Mouse (Mus musculus): ENCODE measurements around the gene Armc12. TPM values are rescaled to one million over a fixed set of nuclear protein-coding genes. Genes with fewer than 3 reads are reported as not detected.

The Armc12 gene
- polyA plus RNA-seq, 1 experiment from 2014 or later, result not detected

- WGBS, result 78% methylated on average over 3 of the region's 3 CpGs
- Histone ChIP-seq H3K4me2 (replicated peaks; ENCODE audit: low read depth) (no peak overlapping the region), H3K27ac (ENCODE audit: low read depth, low read length) (no peak overlapping the region), H3K9ac (ENCODE audit: low read depth, low read length) (no peak overlapping the region), H3K4me3 (ENCODE audit: low read depth, low read length) (no peak overlapping the region), H3K4me1 (replicated peaks; ENCODE audit: control insufficient read depth, insufficient read depth, low read length) (0 out of 2 replicates have a peak, but pooled peaks cover 4% of the 10 kb centered on the region), H3K36me3 (ENCODE audit: control insufficient read depth, insufficient read depth) (no peaks in the 10 kb centered on the region), H3K27me3 (replicated peaks; ENCODE audit: control insufficient read depth, insufficient read depth, low read length) (no peaks in the 10 kb centered on the region), H3K9me3 (ENCODE audit: control insufficient read depth) (no peaks in the 10 kb centered on the region)
- no peak for ATAC-seq
- TF ChIP-seq CTCF (IDR thresholded peaks at IDR 0.05; ENCODE audit: low read depth), result no peak
Measured at GRCm38 (mm10) chr17:28571868-28572267, 41.3 kb downstream of the Armc12 start.

GRCm38 (mm10) chr17:28572521-28572920 lies 41.9 kb downstream of the Armc12 start:
- Histone ChIP-seq H3K27me3 (replicated peaks; ENCODE audit: control insufficient read depth, insufficient read depth, low read length) (no peaks in the 10 kb centered on the region), H3K27ac (ENCODE audit: low read depth, low read length) (no peak overlapping the region), H3K9me3 (ENCODE audit: control insufficient read depth) (no peaks in the 10 kb centered on the region), H3K4me1 (replicated peaks; ENCODE audit: control insufficient read depth, insufficient read depth, low read length) (0 out of 2 replicates have a peak, but pooled peaks cover 4% of the 10 kb centered on the region), H3K36me3 (ENCODE audit: control insufficient read depth, insufficient read depth) (no peaks in the 10 kb centered on the region), H3K4me3 (ENCODE audit: low read depth, low read length) (no peak overlapping the region), H3K9ac (ENCODE audit: low read depth, low read length) (no peak overlapping the region), H3K4me2 (replicated peaks; ENCODE audit: low read depth) (no peak overlapping the region)
- WGBS, result 83% methylated on average over 7 of the region's 7 CpGs
- no peak for ATAC-seq
- no peak for TF ChIP-seq CTCF (IDR thresholded peaks at IDR 0.05; ENCODE audit: low read depth)

GRCm38 (mm10) chr17:28572941-28573340 lies 42.3 kb downstream of the Armc12 start:
- Histone ChIP-seq H3K4me1 (replicated peaks; ENCODE audit: control insufficient read depth, insufficient read depth, low read length) (0 out of 2 replicates have a peak, but pooled peaks cover 4% of the 10 kb centered on the region), H3K4me3 (ENCODE audit: low read depth, low read length) (no peak overlapping the region), H3K9ac (ENCODE audit: low read depth, low read length) (no peak overlapping the region), H3K27me3 (replicated peaks; ENCODE audit: control insufficient read depth, insufficient read depth, low read length) (no peaks in the 10 kb centered on the region), H3K36me3 (ENCODE audit: control insufficient read depth, insufficient read depth) (no peaks in the 10 kb centered on the region), H3K4me2 (replicated peaks; ENCODE audit: low read depth) (no peak overlapping the region), H3K9me3 (ENCODE audit: control insufficient read depth) (no peaks in the 10 kb centered on the region), H3K27ac (ENCODE audit: low read depth, low read length) (no peak overlapping the region)
- no peak for ATAC-seq
- no peak for TF ChIP-seq CTCF (IDR thresholded peaks at IDR 0.05; ENCODE audit: low read depth)
- WGBS, result 85% methylated on average over 6 of the region's 6 CpGs

GRCm38 (mm10) chr17:28575244-28576125 lies 44.9 kb downstream of the Armc12 start, which contains the start of gene Lhfpl5:
Gene Lhfpl5 (plus strand): TSS chr17:28575641.
- 0 out of 2 replicates have a peak, but pooled peaks have one; percentile 3 for TF ChIP-seq CTCF (IDR thresholded peaks at IDR 0.05; ENCODE audit: low read depth)
- ATAC-seq, result peak; percentile 52; the same call in 1 of the 2 replicates
- WGBS, result 17% methylated on average over 50 of the region's 50 CpGs
- no peaks in the 10 kb centered on the region for H3K36me3 ChIP-seq (ENCODE audit: control insufficient read depth, insufficient read depth)
- H3K9me3 ChIP-seq (ENCODE audit: control insufficient read depth), result no peaks in the 10 kb centered on the region
- no peak within 1 kb of the TSS for H3K9ac ChIP-seq (ENCODE audit: low read depth, low read length)
- H3K27ac ChIP-seq (ENCODE audit: low read depth, low read length), result no peak within 1 kb of the TSS
- no peaks in the 10 kb centered on the region for H3K27me3 ChIP-seq (replicated peaks; ENCODE audit: control insufficient read depth, insufficient read depth, low read length)
- 0 out of 2 replicates have a peak, but pooled peaks cover 4% of the 10 kb centered on the region for H3K4me1 ChIP-seq (replicated peaks; ENCODE audit: control insufficient read depth, insufficient read depth, low read length)
- H3K4me2 ChIP-seq (replicated peaks; ENCODE audit: low read depth), result peak within 1 kb of the TSS; percentile 64
- H3K4me3 ChIP-seq (ENCODE audit: low read depth, low read length), result 0 out of 2 replicates have a peak within 1 kb of the TSS, but pooled peaks have one; percentile 21

GRCm38 (mm10) chr17:28580396-28580795 lies 49.8 kb downstream of the Armc12 start:
- H3K9ac ChIP-seq (ENCODE audit: low read depth, low read length), result no peak overlapping the region
- no peak overlapping the region for H3K27ac ChIP-seq (ENCODE audit: low read depth, low read length)
- no peak for TF ChIP-seq CTCF (IDR thresholded peaks at IDR 0.05; ENCODE audit: low read depth)
- no peaks in the 10 kb centered on the region for H3K9me3 ChIP-seq (ENCODE audit: control insufficient read depth)
- peak; percentile 59 for ATAC-seq
- H3K4me1 ChIP-seq (replicated peaks; ENCODE audit: control insufficient read depth, insufficient read depth, low read length), result 0 out of 2 replicates have a peak, but pooled peaks cover 4% of the 10 kb centered on the region
- H3K36me3 ChIP-seq (ENCODE audit: control insufficient read depth, insufficient read depth), result no peaks in the 10 kb centered on the region
- H3K4me3 ChIP-seq (ENCODE audit: low read depth, low read length), result no peak overlapping the region
- WGBS, result 3% methylated on average over 9 of the region's 9 CpGs
- H3K4me2 ChIP-seq (replicated peaks; ENCODE audit: low read depth), result no peak overlapping the region
- no peaks in the 10 kb centered on the region for H3K27me3 ChIP-seq (replicated peaks; ENCODE audit: control insufficient read depth, insufficient read depth, low read length)

- no peaks in the 10 kb centered on the region for H3K36me3 ChIP-seq (ENCODE audit: control insufficient read depth, insufficient read depth)
- no peak overlapping the region for H3K4me2 ChIP-seq (replicated peaks; ENCODE audit: low read depth)
- no peaks in the 10 kb centered on the region for H3K4me1 ChIP-seq (replicated peaks; ENCODE audit: control insufficient read depth, insufficient read depth, low read length)
- H3K27ac ChIP-seq (ENCODE audit: low read depth, low read length), result no peak overlapping the region
- no peaks in the 10 kb centered on the region for H3K9me3 ChIP-seq (ENCODE audit: control insufficient read depth)
- H3K27me3 ChIP-seq (replicated peaks; ENCODE audit: control insufficient read depth, insufficient read depth, low read length), result no peaks in the 10 kb centered on the region
- 56% methylated on average over 2 of the region's 2 CpGs for WGBS
- ATAC-seq, result no peak
- no peak overlapping the region for H3K9ac ChIP-seq (ENCODE audit: low read depth, low read length)
- no peak overlapping the region for H3K4me3 ChIP-seq (ENCODE audit: low read depth, low read length)
- TF ChIP-seq CTCF (IDR thresholded peaks at IDR 0.05; ENCODE audit: low read depth), result peak; percentile 34; the same call in 1 of the 2 replicates
Measured at GRCm38 (mm10) chr17:28581056-28581455, 50.5 kb downstream of the Armc12 start.
